Mouse (Mus musculus) lung, postnatal 10 days (tissue): ENCODE measurements around the gene Hrc.
"Not testable (repeated sequence)": the region's sequence is repeated elsewhere in the genome, so short reads cannot be mapped to it uniquely, and the experiment has no call there.

Source experiments
- DNase-seq: peaks from one replicate; pipeline ENCODE4 v3.0.0; 2021

The Hrc gene

GRCm38 (mm10) chr7:45334605-45335004 lies 485 bp upstream of the Hrc start:
- no peak for DNase-seq

DNA sequence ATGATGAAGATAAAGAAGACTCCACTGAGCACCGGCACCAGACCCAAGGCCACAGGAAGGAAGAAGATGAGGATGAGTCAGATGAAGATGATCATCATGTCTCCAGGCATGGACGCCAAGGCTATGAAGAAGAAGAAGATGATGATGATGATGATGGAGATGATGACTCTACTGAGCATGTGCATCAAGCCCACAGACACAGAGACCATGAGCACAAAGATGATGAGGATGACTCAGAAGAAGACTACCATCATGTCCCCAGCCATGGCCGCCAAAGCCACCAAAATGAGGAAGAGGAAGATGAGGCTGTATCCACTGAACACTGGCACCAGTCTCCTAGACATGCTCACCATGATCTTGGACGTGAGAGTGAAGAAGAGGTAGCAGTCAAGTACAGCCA lies 1.2 kb downstream of the Hrc start:
- DNase-seq, result no peak

DNA sequence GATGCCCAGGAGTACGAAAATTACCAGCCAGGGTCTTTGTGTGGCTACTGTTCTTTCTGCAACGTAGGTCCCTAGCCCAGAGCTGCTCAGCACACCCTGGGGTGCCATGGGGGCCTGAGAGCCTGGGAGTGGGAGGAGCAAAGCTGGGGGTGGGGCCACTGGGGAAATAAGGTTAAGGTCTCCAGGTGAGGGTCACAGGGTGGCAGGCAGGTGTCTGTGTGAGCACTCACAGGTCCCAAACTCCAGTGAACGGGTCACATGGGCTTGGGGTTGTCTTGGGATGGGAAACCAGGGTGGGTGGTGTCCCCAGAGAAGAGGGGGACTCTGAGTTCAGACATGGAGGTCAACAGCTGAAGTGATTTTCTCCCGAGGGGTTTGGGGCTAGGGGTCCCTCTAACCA lies 2.4 kb downstream of the Hrc start:
- DNase-seq, result no peak

GRCm38 (mm10) chr7:45338161-45338911 lies 3.2 kb downstream of the Hrc start:
- peak; percentile 71 for DNase-seq

- DNase-seq, result peak; percentile 82
Measured at GRCm38 (mm10) chr7:45339410-45340065, 4.4 kb downstream of the Hrc start.

DNA sequence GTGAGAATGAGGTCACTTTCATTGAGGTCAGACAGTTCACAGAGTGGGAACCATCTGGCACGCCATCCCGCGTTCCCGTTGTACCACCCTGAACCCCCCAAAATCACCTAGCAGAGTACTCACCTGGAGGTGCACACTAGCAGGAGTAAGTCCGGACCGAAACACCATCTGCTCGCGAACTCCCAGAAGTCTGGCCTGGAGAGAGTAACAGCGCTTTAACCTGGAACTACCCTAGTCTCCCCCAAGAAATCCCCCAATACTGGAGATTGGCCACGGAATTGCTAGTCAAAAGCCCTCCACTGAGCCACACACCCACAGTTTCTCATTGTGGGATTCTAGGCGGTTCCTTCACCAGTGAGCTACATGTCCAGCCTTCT lies 5.0 kb downstream of the Hrc start:
- DNase-seq, result no peak

- peak; percentile 75 for DNase-seq
Measured at GRCm38 (mm10) chr7:45340669-45341068, 5.6 kb downstream of the Hrc start.

DNA sequence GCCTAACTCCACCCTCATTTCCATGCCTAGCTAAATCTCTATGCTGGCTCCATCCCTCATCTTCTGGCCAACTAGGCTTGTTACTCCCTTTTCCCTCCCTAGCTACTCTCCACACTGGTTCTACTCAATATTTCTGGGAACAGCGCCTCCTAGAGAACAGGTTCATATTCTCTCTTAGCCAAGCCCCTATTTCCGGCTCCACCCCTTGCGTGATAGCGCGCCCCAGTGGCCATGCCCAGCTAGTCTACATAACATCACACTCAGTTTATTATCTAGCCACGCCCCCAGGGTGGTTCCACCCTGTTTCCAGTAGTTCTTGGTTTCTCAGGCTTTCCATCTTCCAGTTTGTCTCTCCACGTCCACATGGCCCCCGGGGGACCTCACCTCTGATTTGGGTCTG lies 6.2 kb downstream of the Hrc start:
- DNase-seq, result peak; percentile 94

GRCm38 (mm10) chr7:45342081-45342480 lies 7.0 kb downstream of the Hrc start:
- DNase-seq, result no peak

DNA sequence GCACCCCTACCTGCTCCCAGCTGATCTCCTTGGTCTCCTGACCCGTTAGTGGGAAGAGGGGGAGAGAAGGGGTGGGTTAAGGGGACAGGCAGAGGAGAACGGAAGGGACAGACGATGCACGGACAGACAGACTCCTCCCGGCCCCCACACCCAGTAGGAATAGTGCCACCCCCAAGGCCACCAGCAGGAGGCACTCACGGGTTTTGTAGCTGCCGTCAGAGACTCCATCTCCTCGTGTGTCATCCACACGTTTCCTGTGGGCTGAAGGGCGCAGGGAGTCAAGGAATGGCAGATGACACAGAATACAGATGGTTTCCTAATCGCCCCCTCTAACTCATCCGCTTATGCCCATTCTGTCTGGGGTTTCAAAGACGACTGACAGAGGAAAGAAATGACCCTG lies 8.5 kb downstream of the Hrc start:
- no peak for DNase-seq

- DNase-seq, result no peak
Measured at GRCm38 (mm10) chr7:45346905-45347304, 11.8 kb downstream of the Hrc start.

DNA sequence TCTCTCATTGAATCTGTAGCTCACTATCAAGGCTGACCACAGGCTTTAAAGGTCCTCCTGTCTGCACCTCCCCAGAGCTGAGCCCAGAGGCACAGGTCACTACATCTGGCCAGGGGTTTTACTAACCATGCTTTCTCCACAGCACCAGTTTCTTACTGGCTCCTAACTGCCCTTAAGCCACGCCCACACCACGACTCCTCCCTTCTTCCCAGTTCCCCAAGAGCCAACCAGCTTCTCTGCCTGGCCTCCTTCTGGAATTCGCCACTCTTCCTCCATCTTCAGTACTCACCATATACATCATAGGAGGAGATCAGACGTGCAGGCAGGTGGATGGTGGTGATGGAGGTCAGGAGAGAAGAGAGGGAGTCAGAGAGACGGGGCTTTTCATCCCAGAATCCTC lies 18.0 kb downstream of the Hrc start:
- DNase-seq, result no peak

- no peak for DNase-seq
Measured at GRCm38 (mm10) chr7:45355318-45356020, 20.4 kb downstream of the Hrc start.

DNA sequence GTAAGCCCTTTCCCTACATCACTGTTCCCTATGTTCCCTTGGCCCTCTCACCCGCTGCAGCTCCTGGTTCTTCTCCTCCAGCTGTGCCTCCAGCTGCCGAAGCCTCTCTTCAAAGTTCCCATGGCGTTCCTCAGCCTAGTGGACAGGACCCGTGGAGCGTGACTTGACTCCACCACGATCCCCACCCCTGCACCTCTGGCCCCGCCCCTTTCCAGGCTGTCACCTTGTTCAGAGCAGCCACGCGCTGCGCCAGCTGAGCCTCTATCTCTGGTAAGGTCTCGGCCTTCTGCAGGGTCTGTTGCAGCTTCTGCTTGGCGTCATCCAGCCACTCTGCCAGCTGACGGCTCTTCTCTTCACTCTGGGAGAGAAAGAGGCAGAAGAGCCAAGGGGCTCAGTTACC lies 21.0 kb downstream of the Hrc start:
- DNase-seq, result no peak

DNA sequence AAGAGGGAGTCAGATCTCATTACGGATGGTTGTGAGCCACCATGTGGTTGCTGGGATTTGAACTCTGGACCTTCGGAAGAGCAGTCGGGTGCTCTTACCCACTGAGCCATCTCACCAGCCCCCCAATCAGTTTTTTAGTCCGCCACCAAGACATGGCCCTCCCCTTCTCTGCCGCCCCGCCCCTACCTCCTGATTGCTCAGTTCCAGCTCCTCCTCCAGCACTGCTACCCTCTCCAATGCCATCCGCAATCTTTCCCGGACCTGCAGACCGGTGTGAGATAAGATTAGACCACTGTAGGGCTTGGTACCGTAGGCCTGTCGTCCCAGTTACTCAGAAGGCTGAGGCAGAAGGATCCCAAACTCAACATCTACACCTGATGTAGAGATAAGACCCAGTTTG lies 24.0 kb downstream of the Hrc start:
- not testable (repeated sequence) for DNase-seq

DNA sequence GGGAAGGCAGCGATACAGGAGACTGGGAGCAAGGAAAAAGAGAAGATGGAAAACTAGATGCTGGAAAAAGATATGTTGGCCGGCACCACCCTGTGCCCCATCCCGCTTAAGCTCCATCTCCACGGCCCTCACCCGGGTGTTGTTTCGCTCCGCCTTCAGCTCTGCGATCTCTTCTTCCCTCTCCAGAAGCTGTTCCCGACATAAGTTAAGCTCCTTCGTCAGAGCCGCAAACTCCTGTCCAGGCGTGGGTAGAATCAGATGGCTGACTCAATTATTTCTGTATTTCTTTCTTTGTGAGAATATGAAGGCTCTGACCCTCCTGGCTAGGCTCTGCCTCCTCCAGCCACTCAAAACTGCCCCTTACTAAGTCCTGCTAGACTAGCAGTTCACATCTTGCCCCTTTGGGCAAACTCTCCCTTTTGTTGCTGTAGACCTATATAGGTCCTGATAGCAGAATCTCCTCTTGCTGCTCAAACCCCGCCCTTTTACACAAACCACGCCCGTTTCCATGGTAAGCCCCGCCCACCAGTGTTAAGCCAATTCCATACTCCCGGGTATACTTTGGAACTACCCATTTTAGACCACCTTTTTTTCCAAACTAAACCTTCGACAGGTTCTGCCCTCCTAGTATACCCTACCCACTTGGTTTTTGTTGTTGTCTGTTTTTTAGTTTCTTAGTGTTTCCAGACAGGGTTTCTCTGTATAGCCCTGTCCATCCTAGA lies 25.5 kb downstream of the Hrc start:
- no peak for DNase-seq

- peak; percentile 89 for DNase-seq
Measured at GRCm38 (mm10) chr7:45361243-45361804, 26.2 kb downstream of the Hrc start.

GRCm38 (mm10) chr7:45362801-45363200 lies 27.7 kb downstream of the Hrc start:
- DNase-seq, result peak; percentile 70

DNA sequence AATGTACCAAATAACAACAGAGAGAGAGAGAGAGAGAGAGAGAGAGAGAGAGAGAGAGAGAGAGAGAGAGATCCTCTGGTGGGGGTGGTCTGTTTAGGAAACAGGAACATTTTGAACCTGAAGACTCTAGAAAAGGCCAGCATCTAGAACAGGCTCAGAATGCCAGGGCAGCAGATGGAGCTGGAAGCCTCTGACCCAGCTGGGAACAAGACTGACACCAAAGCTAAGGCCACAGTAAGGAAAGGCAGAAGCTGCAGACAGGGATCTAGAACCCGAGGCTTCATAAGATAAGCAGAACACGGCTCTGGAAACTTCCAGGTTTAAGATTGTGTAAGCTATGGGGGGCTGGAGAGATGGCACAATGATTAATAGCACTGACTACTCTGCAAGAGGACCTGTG lies 28.9 kb downstream of the Hrc start:
- DNase-seq, result no peak

GRCm38 (mm10) chr7:45365742-45366651 lies 30.9 kb downstream of the Hrc start:
- DNase-seq, result peak; percentile 67

- DNase-seq, result no peak
Measured at GRCm38 (mm10) chr7:45366652-45367019, 31.5 kb downstream of the Hrc start, which contains the start of gene Ppfia3. Gene Ppfia3 (minus strand): TSS chr7:45367019.
